Mouse (Mus musculus): ENCODE data around the gene Mthfr. TPM values are rescaled to one million over a fixed set of nuclear protein-coding genes. Genes with fewer than 3 reads are reported as not detected.

Gene Mthfr
- polyA plus RNA-seq, 1 experiment from 2014 or later, result 8.2 TPM

GRCm38 (mm10) chr4:148074521-148075189 is 35.8 kb downstream of the Mthfr start:
- TF ChIP-seq CTCF (IDR thresholded peaks at IDR 0.05; ENCODE audit: low read depth) (peak; percentile 66), EP300 (optimal IDR thresholded peaks at IDR 0.05) (no peak)
- peak overlapping the region; percentile 35; the same call in 1 of the 2 replicates for H3K9ac ChIP-seq (ENCODE audit: low read length)
- no peak overlapping the region for H3K27ac ChIP-seq (replicated peaks)
- peak; percentile 48 for ATAC-seq (ENCODE audit: low FRiP score, low TSS enrichment)
- no peaks in the 10 kb centered on the region for H3K4me1 ChIP-seq (replicated peaks; ENCODE audit: control insufficient read depth, insufficient read depth)
- H3K9me3 ChIP-seq (ENCODE audit: control insufficient read depth, low read length), result no peaks in the 10 kb centered on the region
- DNase-seq (ENCODE audit: low spot score), result peak; percentile 46
- H3K4me2 ChIP-seq (replicated peaks; ENCODE audit: low read depth), result peak overlapping the region; percentile 53
- 37% methylated on average over 17 of the region's 17 CpGs for WGBS
- H3K36me3 ChIP-seq (ENCODE audit: control insufficient read depth, insufficient read depth, low read length), result no peaks in the 10 kb centered on the region
- peak overlapping the region; percentile 29 for H3K4me3 ChIP-seq (ENCODE audit: low read depth, low read length)
- no peaks in the 10 kb centered on the region for H3K27me3 ChIP-seq (ENCODE audit: control insufficient read depth, insufficient read depth, low read length)

- WGBS, result 28% methylated on average over 21 of the region's 21 CpGs
- no peaks in the 10 kb centered on the region for H3K36me3 ChIP-seq (ENCODE audit: control insufficient read depth, insufficient read depth, low read length)
- peak overlapping the region; percentile 35; the same call in 1 of the 2 replicates for H3K9ac ChIP-seq (ENCODE audit: low read length)
- H3K4me3 ChIP-seq (ENCODE audit: low read depth, low read length), result peak overlapping the region; percentile 29
- H3K27me3 ChIP-seq (ENCODE audit: control insufficient read depth, insufficient read depth, low read length), result no peaks in the 10 kb centered on the region
- peak; percentile 68 for DNase-seq (ENCODE audit: low spot score)
- ATAC-seq (ENCODE audit: low FRiP score, low TSS enrichment), result peak; percentile 33; the same call in 1 of the 2 replicates
- peak overlapping the region; percentile 53 for H3K4me2 ChIP-seq (replicated peaks; ENCODE audit: low read depth)
- H3K27ac ChIP-seq (replicated peaks), result no peak overlapping the region
- TF ChIP-seq EP300 (optimal IDR thresholded peaks at IDR 0.05) (no peak), CTCF (IDR thresholded peaks at IDR 0.05; ENCODE audit: low read depth) (no peak)
- no peaks in the 10 kb centered on the region for H3K9me3 ChIP-seq (ENCODE audit: control insufficient read depth, low read length)
- H3K4me1 ChIP-seq (replicated peaks; ENCODE audit: control insufficient read depth, insufficient read depth), result no peaks in the 10 kb centered on the region
These were observed 36.4 kb downstream of the Mthfr start for GRCm38 (mm10) chr4:148075259-148075658.

- DNase-seq (ENCODE audit: low spot score), result no peak
- WGBS, result 92% methylated on average over 6 of the region's 6 CpGs
- H3K4me1 ChIP-seq (replicated peaks; ENCODE audit: control insufficient read depth, insufficient read depth), result no peaks in the 10 kb centered on the region
- H3K27ac ChIP-seq (replicated peaks), result no peak overlapping the region
- H3K4me2 ChIP-seq (replicated peaks; ENCODE audit: low read depth), result no peak overlapping the region
- no peaks in the 10 kb centered on the region; the same call in 1 of the 2 replicates for H3K36me3 ChIP-seq (ENCODE audit: control insufficient read depth, insufficient read depth, low read length)
- H3K9ac ChIP-seq (ENCODE audit: low read length), result no peak overlapping the region
- no peak for ATAC-seq (ENCODE audit: low FRiP score, low TSS enrichment)
- no peak overlapping the region for H3K4me3 ChIP-seq (ENCODE audit: low read depth, low read length)
- no peaks in the 10 kb centered on the region for H3K9me3 ChIP-seq (ENCODE audit: control insufficient read depth, low read length)
- TF ChIP-seq CTCF (IDR thresholded peaks at IDR 0.05; ENCODE audit: low read depth) (no peak), EP300 (optimal IDR thresholded peaks at IDR 0.05) (no peak)
- no peaks in the 10 kb centered on the region for H3K27me3 ChIP-seq (ENCODE audit: control insufficient read depth, insufficient read depth, low read length)
These were observed 37.0 kb downstream of the Mthfr start for GRCm38 (mm10) chr4:148075881-148076280.

GRCm38 (mm10) chr4:148079212-148079611 is 40.3 kb downstream of the Mthfr start:
- TF ChIP-seq CTCF (IDR thresholded peaks at IDR 0.05; ENCODE audit: low read depth) (peak; percentile 59), EP300 (optimal IDR thresholded peaks at IDR 0.05) (no peak)
- H3K4me2 ChIP-seq (replicated peaks; ENCODE audit: low read depth), result no peak overlapping the region
- WGBS, result 43% methylated on average over 6 of the region's 6 CpGs
- H3K4me1 ChIP-seq (replicated peaks; ENCODE audit: control insufficient read depth, insufficient read depth), result no peaks in the 10 kb centered on the region
- H3K27me3 ChIP-seq (ENCODE audit: control insufficient read depth, insufficient read depth, low read length), result no peaks in the 10 kb centered on the region
- H3K27ac ChIP-seq (replicated peaks), result no peak overlapping the region
- H3K4me3 ChIP-seq (ENCODE audit: low read depth, low read length), result no peak overlapping the region
- no peak overlapping the region for H3K9ac ChIP-seq (ENCODE audit: low read length)
- H3K36me3 ChIP-seq (ENCODE audit: control insufficient read depth, insufficient read depth, low read length), result peaks cover 6% of the 10 kb centered on the region
- ATAC-seq (ENCODE audit: low FRiP score, low TSS enrichment), result no peak
- no peaks in the 10 kb centered on the region for H3K9me3 ChIP-seq (ENCODE audit: control insufficient read depth, low read length)
- DNase-seq (ENCODE audit: low spot score), result no peak

GRCm38 (mm10) chr4:148079944-148080596 is 41.2 kb downstream of the Mthfr start:
- Histone ChIP-seq H3K4me2 (replicated peaks; ENCODE audit: low read depth) (no peak overlapping the region), H3K36me3 (ENCODE audit: control insufficient read depth, insufficient read depth, low read length) (peaks cover 6% of the 10 kb centered on the region), H3K27me3 (ENCODE audit: control insufficient read depth, insufficient read depth, low read length) (no peaks in the 10 kb centered on the region), H3K9ac (ENCODE audit: low read length) (no peak overlapping the region), H3K4me3 (ENCODE audit: low read depth, low read length) (no peak overlapping the region), H3K4me1 (replicated peaks; ENCODE audit: control insufficient read depth, insufficient read depth) (no peaks in the 10 kb centered on the region), H3K27ac (replicated peaks) (no peak overlapping the region), H3K9me3 (ENCODE audit: control insufficient read depth, low read length) (no peaks in the 10 kb centered on the region)
- no peak for TF ChIP-seq CTCF (IDR thresholded peaks at IDR 0.05; ENCODE audit: low read depth)
- TF ChIP-seq EP300 (optimal IDR thresholded peaks at IDR 0.05), result no peak
- ATAC-seq (ENCODE audit: low FRiP score, low TSS enrichment) (no peak), DNase-seq (ENCODE audit: low spot score) (no peak)
- WGBS, result 86% methylated on average over 8 of the region's 8 CpGs

GRCm38 (mm10) chr4:148080597-148080973 is 41.7 kb downstream of the Mthfr start:
- Histone ChIP-seq H3K4me2 (replicated peaks; ENCODE audit: low read depth) (no peak overlapping the region), H3K4me1 (replicated peaks; ENCODE audit: control insufficient read depth, insufficient read depth) (no peaks in the 10 kb centered on the region), H3K9ac (ENCODE audit: low read length) (no peak overlapping the region), H3K27ac (replicated peaks) (no peak overlapping the region), H3K9me3 (ENCODE audit: control insufficient read depth, low read length) (no peaks in the 10 kb centered on the region), H3K4me3 (ENCODE audit: low read depth, low read length) (no peak overlapping the region), H3K27me3 (ENCODE audit: control insufficient read depth, insufficient read depth, low read length) (no peaks in the 10 kb centered on the region), H3K36me3 (ENCODE audit: control insufficient read depth, insufficient read depth, low read length) (peaks cover 6% of the 10 kb centered on the region)
- ATAC-seq (ENCODE audit: low FRiP score, low TSS enrichment) (no peak), DNase-seq (ENCODE audit: low spot score) (no peak)
- WGBS, result 88% methylated on average over 1 of the region's 1 CpGs
- no peak for TF ChIP-seq CTCF (IDR thresholded peaks at IDR 0.05; ENCODE audit: low read depth)
- no peak for TF ChIP-seq EP300 (optimal IDR thresholded peaks at IDR 0.05)

All from stomach, postnatal 0 days (tissue).